Mouse (Mus musculus): ENCODE measurements around the gene Mvb12a. TPM values are rescaled to one million over a fixed set of nuclear protein-coding genes. Genes with fewer than 3 reads are reported as not detected.

The Mvb12a gene
- polyA plus RNA-seq, 1 experiment = 251 TPM

DNA sequence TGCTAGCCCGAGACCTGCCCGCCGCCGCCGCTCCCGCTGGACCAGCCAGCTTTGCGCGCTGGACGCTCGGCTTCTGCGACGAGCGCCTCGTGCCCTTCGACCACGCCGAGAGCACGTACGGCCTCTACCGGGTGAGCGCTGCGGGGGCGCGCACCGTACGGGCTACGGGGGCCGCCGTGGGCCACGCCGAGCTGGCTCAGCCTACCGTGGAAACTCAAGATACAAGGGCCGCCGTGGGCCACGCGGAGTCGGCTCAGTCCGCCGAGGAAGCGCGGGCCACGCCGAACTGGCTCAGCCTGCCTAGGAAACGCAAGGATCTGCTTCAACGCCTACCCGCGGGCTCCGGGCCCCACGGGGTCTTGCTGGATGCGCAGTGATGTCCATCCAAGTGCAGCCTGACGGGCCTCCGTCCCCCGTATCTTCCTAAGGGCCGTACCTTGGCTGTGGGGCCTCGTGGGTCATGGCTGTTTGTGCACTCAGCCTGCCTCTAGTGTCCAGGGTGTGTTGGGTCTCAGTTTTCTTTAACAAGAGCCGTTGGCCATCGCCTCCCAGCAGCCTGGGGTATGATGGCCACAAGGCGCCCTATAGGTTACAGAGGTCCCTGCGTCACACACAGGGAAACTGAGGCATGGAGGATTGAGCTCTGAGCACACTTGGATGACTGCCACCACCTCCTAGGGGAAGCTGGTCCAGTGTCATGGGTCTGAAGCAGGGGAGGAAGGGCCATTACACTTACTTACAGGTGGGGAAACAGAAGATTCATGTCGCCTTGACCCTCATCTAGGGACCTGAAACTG, 49.9 kb downstream of the Mvb12a start:
- TF ChIP-seq CTCF (IDR thresholded peaks at IDR 0.05; ENCODE audit: extremely low read depth, insufficient read length, insufficient replicate concordance, low read depth, low read length) (no peak), POLR2A (IDR thresholded peaks at IDR 0.05; ENCODE audit: low read depth, low read length) (no peak)
- H3K4me3 ChIP-seq (ENCODE audit: low read depth, low read length) = peak overlapping the region; percentile 80
- peak overlapping the region; percentile 94 for H3K27ac ChIP-seq (ENCODE audit: insufficient read depth, low read depth, low read length)
- peaks cover 15% of the 10 kb centered on the region for H3K4me1 ChIP-seq (ENCODE audit: control insufficient read depth, insufficient read depth, insufficient read length, low read length)
- WGBS = 4% methylated on average over 60 of the region's 60 CpGs
- no peaks in the 10 kb centered on the region for H3K36me3 ChIP-seq (ENCODE audit: control insufficient read depth, insufficient read depth, low read length)
- H3K27me3 ChIP-seq (ENCODE audit: control insufficient read depth, insufficient read depth, low read length) = no peaks in the 10 kb centered on the region; the same call in 1 of the 2 replicates

GRCm38 (mm10) chr8:71593556-71594323, 51.0 kb downstream of the Mvb12a start:
- Histone ChIP-seq H3K36me3 (ENCODE audit: control insufficient read depth, insufficient read depth, low read length) (no peaks in the 10 kb centered on the region), H3K27me3 (ENCODE audit: control insufficient read depth, insufficient read depth, low read length) (no peaks in the 10 kb centered on the region; the same call in 1 of the 2 replicates), H3K4me3 (ENCODE audit: low read depth, low read length) (no peak overlapping the region), H3K27ac (ENCODE audit: insufficient read depth, low read depth, low read length) (no peak overlapping the region), H3K4me1 (ENCODE audit: control insufficient read depth, insufficient read depth, insufficient read length, low read length) (peaks cover 15% of the 10 kb centered on the region)
- TF ChIP-seq POLR2A (IDR thresholded peaks at IDR 0.05; ENCODE audit: low read depth, low read length) = no peak
- TF ChIP-seq CTCF (IDR thresholded peaks at IDR 0.05; ENCODE audit: extremely low read depth, insufficient read length, insufficient replicate concordance, low read depth, low read length) = no peak
- WGBS = 89% methylated on average over 8 of the region's 8 CpGs

DNA sequence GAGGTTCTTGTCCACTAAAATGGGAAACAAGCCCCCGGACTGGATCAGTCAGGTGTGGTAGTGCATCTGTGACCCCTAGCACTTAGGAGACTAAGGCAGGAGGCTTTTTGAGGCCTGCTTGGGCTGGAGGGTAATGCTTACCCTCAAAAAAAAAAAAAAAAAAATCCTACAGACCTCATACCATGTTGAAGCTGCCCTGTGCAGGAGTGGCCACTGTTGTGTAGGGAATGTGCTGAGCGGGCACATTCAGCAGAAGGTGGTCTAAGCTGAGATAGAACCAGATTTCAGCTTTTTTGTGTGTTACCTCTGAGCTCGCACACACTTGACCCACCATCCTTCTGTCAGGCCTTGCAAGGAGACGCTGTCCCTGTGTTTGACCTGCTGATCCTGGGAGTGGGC, 51.6 kb downstream of the Mvb12a start:
- WGBS = 99% methylated on average over 4 of the region's 4 CpGs

GRCm38 (mm10) chr8:71595862-71596261, 53.1 kb downstream of the Mvb12a start:
- Histone ChIP-seq H3K4me3 (ENCODE audit: low read depth, low read length) (no peak overlapping the region), H3K27ac (ENCODE audit: insufficient read depth, low read depth, low read length) (no peak overlapping the region), H3K36me3 (ENCODE audit: control insufficient read depth, insufficient read depth, low read length) (no peaks in the 10 kb centered on the region), H3K4me1 (ENCODE audit: control insufficient read depth, insufficient read depth, insufficient read length, low read length) (peaks cover 10% of the 10 kb centered on the region), H3K27me3 (ENCODE audit: control insufficient read depth, insufficient read depth, low read length) (no peaks in the 10 kb centered on the region; the same call in 1 of the 2 replicates)
- WGBS = 11% methylated on average over 27 of the region's 27 CpGs
- TF ChIP-seq CTCF (IDR thresholded peaks at IDR 0.05; ENCODE audit: extremely low read depth, insufficient read length, insufficient replicate concordance, low read depth, low read length) (peak; percentile 98), POLR2A (IDR thresholded peaks at IDR 0.05; ENCODE audit: low read depth, low read length) (no peak)

More for the DNA sequence above, 51.6 kb downstream of the Mvb12a start:
- no peaks in the 10 kb centered on the region; the same call in 1 of the 2 replicates for H3K27me3 ChIP-seq (ENCODE audit: control insufficient read depth, insufficient read depth, low read length)
- H3K36me3 ChIP-seq (ENCODE audit: control insufficient read depth, insufficient read depth, low read length) = no peaks in the 10 kb centered on the region
- no peak overlapping the region for H3K27ac ChIP-seq (ENCODE audit: insufficient read depth, low read depth, low read length)
- no peak overlapping the region for H3K4me3 ChIP-seq (ENCODE audit: low read depth, low read length)
- H3K4me1 ChIP-seq (ENCODE audit: control insufficient read depth, insufficient read depth, insufficient read length, low read length) = peaks cover 15% of the 10 kb centered on the region
- TF ChIP-seq POLR2A (IDR thresholded peaks at IDR 0.05; ENCODE audit: low read depth, low read length) = no peak
- TF ChIP-seq CTCF (IDR thresholded peaks at IDR 0.05; ENCODE audit: extremely low read depth, insufficient read length, insufficient replicate concordance, low read depth, low read length) = no peak

DNA sequence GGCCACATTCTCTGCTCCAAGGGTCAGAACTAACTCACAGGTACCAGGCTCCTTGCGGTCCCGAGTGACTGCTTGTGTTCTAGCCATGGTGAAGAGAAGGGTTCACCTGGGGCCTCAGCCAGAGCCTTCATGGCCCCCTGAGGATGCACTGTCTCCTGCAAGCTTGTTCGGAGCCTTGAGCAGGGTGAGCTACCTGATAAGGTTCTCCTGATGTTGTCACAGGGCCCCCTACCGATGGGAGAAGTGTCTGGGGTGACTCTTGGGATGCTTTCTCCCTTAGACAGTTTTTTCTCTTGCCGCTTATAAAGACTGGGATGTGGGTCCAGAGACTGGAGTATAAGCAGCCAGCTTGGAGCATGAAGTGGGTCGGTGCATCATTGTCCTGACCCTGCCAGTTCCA, 53.7 kb downstream of the Mvb12a start:
- Histone ChIP-seq H3K4me1 (ENCODE audit: control insufficient read depth, insufficient read depth, insufficient read length, low read length) (peaks cover 7% of the 10 kb centered on the region), H3K27me3 (ENCODE audit: control insufficient read depth, insufficient read depth, low read length) (no peaks in the 10 kb centered on the region; the same call in 1 of the 2 replicates), H3K27ac (ENCODE audit: insufficient read depth, low read depth, low read length) (no peak overlapping the region), H3K4me3 (ENCODE audit: low read depth, low read length) (no peak overlapping the region), H3K36me3 (ENCODE audit: control insufficient read depth, insufficient read depth, low read length) (no peaks in the 10 kb centered on the region)
- WGBS = 58% methylated on average over 6 of the region's 6 CpGs
- TF ChIP-seq POLR2A (IDR thresholded peaks at IDR 0.05; ENCODE audit: low read depth, low read length) (no peak), CTCF (IDR thresholded peaks at IDR 0.05; ENCODE audit: extremely low read depth, insufficient read length, insufficient replicate concordance, low read depth, low read length) (no peak)

DNA sequence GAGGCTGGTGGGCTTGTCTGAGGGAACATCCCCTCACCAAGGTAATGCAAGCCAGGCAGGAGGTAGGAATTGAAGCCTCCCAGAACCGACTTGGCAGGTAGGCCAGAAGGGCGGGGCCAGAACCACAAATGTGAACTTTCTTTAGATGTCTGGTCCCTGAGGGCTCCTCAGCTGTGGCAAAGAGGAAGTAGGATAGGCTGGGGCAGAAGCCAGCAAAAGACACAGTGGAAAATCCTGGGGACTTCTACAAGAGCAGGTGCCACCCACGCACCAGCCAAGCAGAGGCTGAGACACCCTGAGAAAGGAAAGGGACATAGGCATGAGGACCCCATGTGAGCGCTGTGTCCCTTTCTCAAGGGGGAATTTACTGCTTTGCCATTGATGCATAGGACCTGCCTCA, 54.1 kb downstream of the Mvb12a start:
- Histone ChIP-seq H3K27me3 (ENCODE audit: control insufficient read depth, insufficient read depth, low read length) (peaks cover under 1% of the 10 kb centered on the region), H3K4me1 (ENCODE audit: control insufficient read depth, insufficient read depth, insufficient read length, low read length) (peaks cover 7% of the 10 kb centered on the region), H3K4me3 (ENCODE audit: low read depth, low read length) (no peak overlapping the region), H3K27ac (ENCODE audit: insufficient read depth, low read depth, low read length) (no peak overlapping the region), H3K36me3 (ENCODE audit: control insufficient read depth, insufficient read depth, low read length) (no peaks in the 10 kb centered on the region)
- TF ChIP-seq POLR2A (IDR thresholded peaks at IDR 0.05; ENCODE audit: low read depth, low read length) (no peak), CTCF (IDR thresholded peaks at IDR 0.05; ENCODE audit: extremely low read depth, insufficient read length, insufficient replicate concordance, low read depth, low read length) (no peak)
- 63% methylated on average over 4 of the region's 4 CpGs for WGBS

DNA sequence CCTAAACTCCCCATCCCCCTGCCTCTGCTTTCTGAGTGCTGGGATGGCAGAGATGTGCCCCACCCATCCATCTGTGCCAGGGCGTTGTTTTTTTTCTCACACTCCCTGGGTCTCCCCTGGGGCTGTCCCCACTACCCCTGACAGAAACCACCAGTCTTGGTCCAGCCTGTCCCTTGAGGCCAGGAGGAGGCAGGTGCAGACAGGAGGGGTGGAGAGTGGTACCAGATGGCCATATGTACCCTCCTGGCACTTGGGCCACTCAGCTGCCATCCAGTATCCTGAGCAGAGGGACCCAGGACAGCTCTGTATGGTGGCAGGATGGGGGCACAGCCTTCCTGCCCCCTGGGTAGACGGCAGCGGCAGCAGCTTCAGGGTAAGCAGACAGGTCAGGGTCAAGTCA, 54.7 kb downstream of the Mvb12a start, which contains the start of gene Fam129c:
TSS of gene Fam129c (plus strand) at position 198 of the 400 bp plus-strand sequence.
- TF ChIP-seq POLR2A (IDR thresholded peaks at IDR 0.05; ENCODE audit: low read depth, low read length) (no peak), CTCF (IDR thresholded peaks at IDR 0.05; ENCODE audit: extremely low read depth, insufficient read length, insufficient replicate concordance, low read depth, low read length) (no peak)
- Histone ChIP-seq H3K27ac (ENCODE audit: insufficient read depth, low read depth, low read length) (no peak within 1 kb of the TSS), H3K4me3 (ENCODE audit: low read depth, low read length) (no peak within 1 kb of the TSS)

More for the DNA sequence above, 54.7 kb downstream of the Mvb12a start, which contains the start of gene Fam129c:
- Histone ChIP-seq H3K36me3 (ENCODE audit: control insufficient read depth, insufficient read depth, low read length) (no peaks in the 10 kb centered on the region), H3K27me3 (ENCODE audit: control insufficient read depth, insufficient read depth, low read length) (peaks cover 6% of the 10 kb centered on the region), H3K4me1 (ENCODE audit: control insufficient read depth, insufficient read depth, insufficient read length, low read length) (peaks cover 12% of the 10 kb centered on the region)
- WGBS = 89% methylated on average over 3 of the region's 3 CpGs

Other genes starting within 250 kb of the Mvb12a start
- gene Use1, start 176.1 kb upstream of the Mvb12a start, polyA plus RNA-seq (2012; rRNA removed) = 63.7 and 101 TPM in 2 replicates
- 19.7 and 70.3 TPM in 2 replicates for gene Ocel1, start 171.6 kb upstream of the Mvb12a start, polyA plus RNA-seq (2012; rRNA removed)
- 233 and 448 TPM in 2 replicates for gene Nr2f6, start 161.0 kb upstream of the Mvb12a start, polyA plus RNA-seq (2012; rRNA removed)
- 5.8 and 7.8 TPM in 2 replicates for gene Ushbp1, start 147.1 kb upstream of the Mvb12a start, polyA plus RNA-seq (2012; rRNA removed)
- gene Babam1, start 146.1 kb upstream of the Mvb12a start, polyA plus RNA-seq (2012; rRNA removed) = 64.5 and 119 TPM in 2 replicates
- 12.6 and 13.8 TPM in 2 replicates for gene Ankle1, start 136.9 kb upstream of the Mvb12a start, polyA plus RNA-seq (2012; rRNA removed)
- 17.4 and 26.5 TPM in 2 replicates for gene Abhd8, start 79.3 kb upstream of the Mvb12a start, polyA plus RNA-seq (2012; rRNA removed)
- gene Mrpl34, start 78.0 kb upstream of the Mvb12a start, polyA plus RNA-seq (2012; rRNA removed) = 170 and 172 TPM in 2 replicates
- gene Dda1, start 73.7 kb upstream of the Mvb12a start, polyA plus RNA-seq (2012; rRNA removed) = 46.3 and 85.3 TPM in 2 replicates
- gene Ano8, start 57.0 kb upstream of the Mvb12a start, polyA plus RNA-seq (2012; rRNA removed) = 9.0 and 19.8 TPM in 2 replicates
- gene Gtpbp3, start 54.8 kb upstream of the Mvb12a start, polyA plus RNA-seq (2012; rRNA removed) = 18.6 and 25.8 TPM in 2 replicates
- 182 and 329 TPM in 2 replicates for gene Plvap, start 31.2 kb upstream of the Mvb12a start, polyA plus RNA-seq (2012; rRNA removed)
- not detected in 2 replicates for gene Ccdc194, start 17.2 kb upstream of the Mvb12a start, polyA plus RNA-seq (2012; rRNA removed)
- 126 and 242 TPM in 2 replicates for gene Bst2, start 5.5 kb upstream of the Mvb12a start, polyA plus RNA-seq (2012; rRNA removed)
- 0.62 and 3.3 TPM in 2 replicates for gene Tmem221, start 15.9 kb downstream of the Mvb12a start, polyA plus RNA-seq (2012; rRNA removed)
- not detected in 2 replicates for gene Nxnl1, start 23.7 kb downstream of the Mvb12a start, polyA plus RNA-seq (2012; rRNA removed)
- 28.6 and 29.6 TPM in 2 replicates for gene Slc27a1, start 26.0 kb downstream of the Mvb12a start, polyA plus RNA-seq (2012; rRNA removed)
- gene Pgls, start 49.3 kb downstream of the Mvb12a start, polyA plus RNA-seq (2012; rRNA removed) = 174 and 266 TPM in 2 replicates
- gene Fam129c, start 54.7 kb downstream of the Mvb12a start, polyA plus RNA-seq (2012; rRNA removed) = 1.7 and 4.5 TPM in 2 replicates
- 52.4 and 59.8 TPM in 2 replicates for gene Colgalt1, start 68.1 kb downstream of the Mvb12a start, polyA plus RNA-seq (2012; rRNA removed)
- gene Unc13a, start 128.8 kb downstream of the Mvb12a start, polyA plus RNA-seq (2012; rRNA removed) = 1.6 TPM in 2 replicates
- gene Jak3, start 133.4 kb downstream of the Mvb12a start, polyA plus RNA-seq (2012; rRNA removed) = 14.3 and 20.3 TPM in 2 replicates
- 9.1 and 30.2 TPM in 2 replicates for gene Insl3, start 146.3 kb downstream of the Mvb12a start, polyA plus RNA-seq (2012; rRNA removed)
- 180 and 195 TPM in 2 replicates for gene B3gnt3, start 158.9 kb downstream of the Mvb12a start, polyA plus RNA-seq (2012; rRNA removed)
- 11.9 and 20.1 TPM in 2 replicates for gene Fcho1, start 182.8 kb downstream of the Mvb12a start, polyA plus RNA-seq (2012; rRNA removed)